Mouse (Mus musculus): ENCODE data around the gene Dnm3. TPM values are rescaled to one million over a fixed set of nuclear protein-coding genes. Genes with fewer than 3 reads are reported as not detected.
"Not testable (repeated sequence)": the region's sequence is repeated elsewhere in the genome, so short reads cannot be mapped to it uniquely, and the experiment has no call there.

The Dnm3 gene
- total RNA-seq, 2 experiments from 2014 or later = 101 to 106 TPM

DNA sequence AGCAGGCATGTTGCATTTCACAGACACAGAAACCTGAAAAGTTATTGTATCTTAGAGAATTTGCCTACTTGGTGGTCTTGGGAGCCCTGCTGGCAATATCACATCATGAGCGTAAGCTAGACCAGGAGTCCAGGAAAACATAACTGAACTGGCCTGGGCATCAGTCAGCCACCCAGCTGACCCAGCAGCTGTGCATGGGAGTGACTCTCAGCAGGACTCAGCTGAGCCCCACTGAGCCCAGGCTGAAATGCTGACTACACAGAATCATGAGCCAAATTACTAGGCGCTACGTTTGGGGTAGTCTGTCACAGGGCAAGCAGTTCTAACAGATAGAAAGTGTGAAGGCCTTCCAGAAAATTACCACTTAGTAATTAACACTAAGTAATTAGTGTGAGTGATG lies 41.2 kb downstream of the Dnm3 start:
- no peak for DNase-seq (ENCODE audit: low spot score in 2 of 2)

DNA sequence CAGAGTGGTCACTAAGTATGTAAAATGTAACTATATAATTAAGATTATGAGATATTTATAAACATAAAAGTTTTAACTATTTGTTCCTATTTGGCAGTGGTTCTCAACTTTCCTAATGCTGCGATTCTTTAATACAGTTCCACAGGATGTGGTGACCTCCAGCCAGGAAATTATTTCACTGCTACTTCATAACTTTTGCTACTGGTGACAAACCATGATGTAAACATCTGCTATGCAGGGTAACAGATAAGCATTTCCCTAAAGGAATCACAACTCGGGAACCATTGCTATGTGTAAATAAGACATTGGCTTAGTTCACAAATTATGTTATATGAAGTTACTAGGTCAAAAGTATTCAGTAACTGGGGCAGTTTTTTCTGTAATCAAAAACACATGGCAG lies 48.9 kb downstream of the Dnm3 start:
- DNase-seq (ENCODE audit: low spot score in 2 of 2) = no peak

DNA sequence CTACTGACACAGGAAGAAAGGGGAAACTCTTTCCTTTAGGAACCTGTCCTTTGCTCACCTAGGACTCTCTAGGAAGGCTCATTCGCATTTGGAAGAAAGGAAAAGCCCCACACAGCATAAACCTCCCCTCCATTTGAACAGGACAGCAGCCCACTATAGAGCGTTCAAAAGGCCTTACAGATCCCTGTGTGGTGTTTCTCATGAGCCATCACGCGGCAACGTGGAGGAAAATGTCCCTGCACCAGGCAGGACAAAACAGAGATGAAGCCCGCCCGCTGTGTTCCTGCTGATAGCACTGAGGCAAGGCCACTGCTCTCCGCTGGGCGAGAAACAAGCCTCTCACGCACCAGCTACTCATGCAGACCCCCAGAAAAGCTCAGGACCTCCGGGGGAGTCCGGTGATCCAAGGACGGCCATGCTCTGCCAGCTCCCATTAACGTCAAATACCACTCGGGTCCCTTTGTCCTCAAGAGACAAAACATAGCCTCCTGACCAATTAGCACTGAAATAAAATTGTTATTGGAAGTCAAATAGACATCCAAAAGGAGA lies 51.8 kb downstream of the Dnm3 start:
- DNase-seq (ENCODE audit: low spot score in 2 of 2) = no peak

DNA sequence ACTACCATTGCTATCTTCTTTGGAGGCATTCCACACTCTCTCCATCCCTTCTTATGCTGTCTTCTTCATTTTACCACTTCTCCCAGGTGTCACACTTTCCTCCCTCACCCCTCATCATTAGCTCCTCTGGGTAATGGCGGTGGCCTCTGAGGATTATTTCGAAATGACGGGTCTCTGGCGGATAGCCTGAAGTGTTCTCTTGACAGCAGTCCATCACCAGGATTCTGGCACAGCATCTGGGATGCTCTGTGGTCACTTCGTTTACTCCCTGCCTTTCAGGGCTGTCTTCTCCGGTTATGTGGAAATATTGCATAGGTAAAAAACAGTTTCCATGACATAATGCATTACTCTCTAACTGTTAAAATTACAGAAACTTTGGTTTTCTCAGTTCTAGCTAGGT lies 55.0 kb downstream of the Dnm3 start:
- no peak for DNase-seq (ENCODE audit: low spot score in 2 of 2)

DNA sequence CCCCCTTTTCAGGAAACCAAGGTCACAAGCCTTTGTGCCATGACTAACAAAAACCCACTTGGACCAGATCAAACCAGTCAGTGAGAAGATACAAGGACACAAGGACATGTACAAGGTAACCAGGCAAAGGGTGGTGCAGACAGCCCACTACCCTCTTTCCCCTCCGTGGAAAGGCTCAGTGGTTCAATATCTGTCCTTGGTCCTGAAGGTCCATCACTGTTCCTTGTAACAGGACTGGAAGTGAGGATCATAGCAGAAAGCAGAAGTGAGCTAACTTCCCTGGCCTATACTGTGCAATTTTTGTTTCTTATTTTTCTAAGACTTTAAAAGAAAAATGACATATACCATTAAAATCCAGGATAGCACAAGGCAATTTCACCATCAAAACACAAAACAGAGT lies 64.0 kb downstream of the Dnm3 start:
- no peak for DNase-seq (ENCODE audit: low spot score in 2 of 2)

DNA sequence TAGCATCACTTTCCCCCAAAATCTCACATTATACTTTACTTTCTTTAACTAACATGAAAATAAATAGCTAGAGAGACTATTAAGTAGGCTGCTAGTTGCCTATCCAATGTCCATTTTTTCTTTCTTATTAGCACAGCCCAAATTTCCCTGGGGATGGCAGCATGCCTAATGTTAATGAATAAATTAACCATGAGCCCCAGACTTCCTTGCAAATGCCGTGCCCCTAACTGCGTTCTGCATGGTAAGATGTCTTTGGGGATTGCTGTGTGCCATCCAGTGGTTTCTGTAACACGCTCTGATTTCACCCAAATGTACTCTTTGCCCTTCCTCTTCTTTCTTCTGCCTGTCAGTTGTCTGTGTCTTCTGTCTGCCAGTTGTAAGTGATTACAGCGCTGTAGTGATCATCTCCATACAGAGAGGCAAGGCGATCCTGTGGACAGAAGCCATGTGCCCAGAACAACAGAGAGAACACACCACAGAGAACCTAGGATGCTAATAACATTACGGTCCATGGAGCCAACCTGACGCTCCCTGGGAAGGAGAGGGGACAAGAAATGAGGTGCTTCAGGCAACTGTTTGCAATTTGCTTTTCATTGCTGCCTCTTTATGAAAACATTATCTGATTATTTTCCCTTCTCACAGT lies 64.9 kb downstream of the Dnm3 start:
- DNase-seq (ENCODE audit: low spot score in 2 of 2) = no peak

DNA sequence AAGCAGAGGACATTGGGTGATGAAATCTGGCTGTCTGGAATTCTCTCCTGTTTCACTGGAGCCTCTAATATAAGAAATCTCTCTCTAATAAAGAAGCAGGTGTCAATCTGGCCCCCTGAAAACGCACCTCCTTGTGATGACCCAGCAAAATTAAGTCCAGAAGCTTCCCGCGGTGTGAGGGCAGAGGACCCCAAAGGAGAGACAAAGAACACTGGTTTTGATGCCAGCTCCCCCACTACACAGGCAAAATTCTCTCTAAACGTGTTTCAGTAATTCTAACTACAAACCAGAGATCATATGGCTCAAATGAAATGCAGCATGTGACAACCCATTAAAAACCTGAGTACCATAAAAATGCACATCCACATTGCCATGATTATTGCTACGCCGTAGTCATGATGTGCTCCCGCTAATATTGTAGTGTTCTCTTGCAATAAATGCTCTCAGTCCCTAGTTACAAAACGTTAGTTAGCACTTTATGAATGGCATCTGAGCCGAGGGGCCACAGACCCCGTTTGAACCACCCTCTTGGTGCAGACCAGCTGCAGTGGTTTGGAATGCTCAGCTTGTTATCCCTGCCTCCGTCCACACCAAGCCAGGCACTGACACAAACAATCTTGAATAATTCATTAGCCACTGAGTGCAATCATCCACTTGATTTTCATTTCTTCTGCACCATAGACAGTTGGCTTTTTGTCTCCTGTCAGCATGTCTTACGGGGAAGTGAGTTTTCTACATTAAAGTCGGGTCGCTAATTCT lies 67.4 kb downstream of the Dnm3 start:
- no peak for DNase-seq (ENCODE audit: low spot score in 2 of 2)

DNA sequence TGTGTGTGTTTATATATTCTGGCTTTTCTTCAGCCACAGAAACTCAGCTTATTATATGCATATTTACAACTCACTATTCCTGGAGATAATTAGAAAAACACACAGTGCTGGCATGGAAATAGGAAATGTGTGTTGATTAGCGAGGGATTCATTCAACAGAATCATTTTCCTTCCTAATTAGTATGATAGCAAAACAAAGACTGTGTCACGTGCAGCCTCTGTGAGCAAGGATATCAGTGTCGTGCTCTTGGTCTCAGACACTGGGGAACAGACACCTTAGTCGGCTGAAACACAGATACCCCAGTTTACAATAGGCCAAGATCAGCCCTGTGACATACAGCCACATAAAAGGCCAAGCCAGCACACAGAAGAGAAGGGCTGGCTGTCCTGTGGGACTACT lies 83.3 kb downstream of the Dnm3 start:
- DNase-seq (ENCODE audit: low spot score in 2 of 2) = no peak

DNA sequence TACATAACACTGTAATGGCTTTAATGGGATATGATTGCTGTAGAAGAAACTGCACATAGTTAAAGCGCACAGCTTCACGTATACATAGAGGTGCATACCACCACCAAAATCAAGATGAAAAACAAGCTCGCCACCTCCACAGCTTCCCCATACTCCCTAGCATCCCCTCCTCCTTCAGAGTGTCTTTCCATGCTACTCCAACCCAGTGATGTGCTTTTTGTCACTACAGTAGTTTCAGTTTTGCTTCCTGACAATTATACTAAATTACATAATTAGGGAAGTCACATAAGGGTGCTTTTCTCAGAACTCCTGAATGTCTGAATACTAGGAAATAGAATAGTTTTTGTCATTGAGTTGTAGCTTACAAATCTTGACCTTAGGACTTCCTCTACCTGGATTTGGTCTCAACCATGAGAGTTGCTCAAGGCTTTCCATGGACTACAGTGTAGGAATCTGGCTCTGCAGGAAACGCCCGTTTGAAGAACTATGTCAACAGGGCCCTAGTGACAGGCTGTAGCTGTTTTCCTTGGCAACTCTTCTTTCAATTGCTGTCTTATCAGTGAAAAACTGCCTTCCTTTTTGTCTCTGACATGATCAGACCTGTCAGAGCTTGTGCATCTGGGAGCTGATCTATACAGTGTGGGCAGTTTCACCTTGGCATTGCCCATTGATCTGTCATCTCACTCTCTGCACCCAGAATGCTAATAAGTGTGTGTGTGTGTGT lies 89.2 kb downstream of the Dnm3 start:
- no peak for DNase-seq (ENCODE audit: low spot score in 2 of 2)

DNA sequence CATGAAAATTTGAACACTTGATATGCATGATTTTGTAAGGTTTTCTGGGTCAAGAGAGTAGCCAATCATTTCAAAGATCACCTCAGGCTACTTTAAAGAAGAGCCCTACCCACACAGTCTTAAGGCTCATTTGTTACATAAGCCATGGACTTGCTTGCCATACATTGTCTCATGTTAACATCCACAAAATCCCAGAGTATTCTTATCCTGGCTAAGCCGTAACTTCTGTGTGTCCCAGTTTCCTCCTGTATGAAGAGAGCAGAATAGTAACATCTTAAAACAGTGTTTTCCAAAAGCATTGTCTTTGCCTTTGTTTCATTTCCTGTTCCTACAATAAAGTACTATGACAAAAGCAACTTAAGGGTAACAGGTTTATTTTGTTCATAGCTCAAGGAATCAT lies 104.8 kb downstream of the Dnm3 start:
- DNase-seq (ENCODE audit: low spot score in 2 of 2) = not testable (repeated sequence)

DNA sequence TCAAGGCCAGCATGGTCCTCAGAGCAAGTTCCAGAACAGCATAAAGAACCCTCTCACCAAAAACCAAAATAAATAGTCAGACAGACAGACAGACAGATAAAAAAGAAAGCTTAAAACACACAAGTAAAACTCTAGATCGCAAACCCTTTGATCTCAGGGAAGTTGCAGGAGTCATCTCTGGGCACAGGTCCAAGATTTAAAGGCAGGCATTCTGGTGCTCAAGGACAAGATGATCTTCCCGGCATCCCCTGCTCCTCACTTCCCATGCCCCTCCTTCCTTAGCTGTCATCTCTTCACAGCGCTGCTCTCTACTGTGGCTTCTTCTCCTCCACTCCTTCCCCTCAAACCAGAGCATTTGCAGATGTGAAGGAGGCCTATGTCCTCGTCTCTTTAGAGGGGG lies 108.1 kb downstream of the Dnm3 start:
- no peak for DNase-seq (ENCODE audit: low spot score in 2 of 2)

DNA sequence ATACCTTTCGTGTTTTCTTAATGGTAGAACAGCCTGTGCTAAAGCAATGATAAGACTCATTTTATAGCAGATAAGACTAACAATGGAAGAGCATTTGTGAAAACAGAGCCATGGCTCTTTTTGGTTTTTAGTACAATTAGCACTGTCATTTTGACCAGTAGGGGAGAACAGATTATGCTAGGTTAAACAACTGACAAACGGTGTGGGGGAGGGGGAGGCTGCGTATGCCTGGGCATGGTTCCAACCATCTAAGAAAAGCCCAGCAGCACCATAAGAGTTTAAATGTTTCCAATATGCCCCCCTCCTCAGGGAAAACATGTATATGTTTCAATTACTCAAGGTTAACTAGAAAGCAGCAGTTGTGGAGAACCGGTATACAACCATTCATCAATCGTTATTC lies 115.9 kb downstream of the Dnm3 start:
- no peak for DNase-seq (ENCODE audit: low spot score in 2 of 2)

DNA sequence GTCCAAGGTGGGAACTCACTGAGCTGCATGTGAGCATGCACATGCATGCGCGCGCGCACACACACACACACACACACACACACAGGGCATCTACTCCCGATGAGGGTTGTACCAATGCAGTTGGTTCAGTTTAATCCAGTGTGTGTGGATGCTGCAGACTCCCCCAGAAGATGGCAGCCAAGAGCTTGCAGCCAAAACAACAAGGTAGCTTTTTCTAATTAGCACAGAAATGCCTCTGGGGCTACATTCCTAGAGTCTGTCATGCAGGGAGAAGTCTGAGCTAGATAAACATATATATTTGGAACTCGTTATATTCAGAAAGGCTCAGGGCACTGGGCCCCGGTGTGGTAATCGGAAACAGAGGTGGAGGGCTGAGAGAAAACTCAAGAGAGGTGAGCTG lies 118.6 kb downstream of the Dnm3 start:
- peak; percentile 69 to 72 for DNase-seq (ENCODE audit: low spot score in 2 of 2)

DNA sequence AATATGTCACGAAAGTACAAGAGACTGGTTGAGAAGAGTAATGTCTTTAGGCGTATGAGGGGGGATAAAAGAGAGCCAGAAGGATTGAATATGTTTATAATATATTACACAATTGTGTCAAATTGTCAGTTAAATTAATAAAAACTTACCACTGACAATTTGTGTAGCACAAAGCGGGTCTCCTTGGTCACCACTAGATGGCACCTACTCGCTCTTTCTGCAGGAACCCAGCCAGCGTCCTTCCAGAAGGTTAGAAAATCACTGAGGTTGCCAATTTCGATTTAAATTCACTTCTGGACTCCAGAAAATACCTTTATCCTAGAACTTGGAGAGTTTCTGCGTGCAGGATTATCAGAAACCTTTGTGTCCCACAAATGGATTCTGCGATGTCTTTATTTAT lies 119.8 kb downstream of the Dnm3 start:
- no peak for DNase-seq (ENCODE audit: low spot score in 2 of 2)

DNA sequence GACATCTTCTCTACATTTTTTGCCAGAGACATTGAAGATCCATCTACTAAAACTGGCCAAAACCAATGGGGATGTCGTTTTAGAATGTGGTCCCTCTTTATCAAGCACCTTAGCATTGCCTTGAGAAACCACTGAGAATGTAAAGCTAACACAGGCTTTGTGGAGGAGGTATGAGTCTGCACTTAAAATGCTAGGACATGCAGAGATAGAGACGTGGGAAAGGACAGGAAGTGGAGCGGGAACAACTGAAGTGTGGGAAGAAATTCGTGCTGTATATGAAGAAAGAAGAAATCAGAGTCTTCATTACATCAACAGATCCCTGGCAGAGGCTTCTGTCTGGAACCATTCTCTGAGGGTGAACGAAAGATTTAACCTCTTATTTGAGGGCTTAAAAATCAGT lies 121.4 kb downstream of the Dnm3 start:
- DNase-seq (ENCODE audit: low spot score in 2 of 2) = no peak

DNA sequence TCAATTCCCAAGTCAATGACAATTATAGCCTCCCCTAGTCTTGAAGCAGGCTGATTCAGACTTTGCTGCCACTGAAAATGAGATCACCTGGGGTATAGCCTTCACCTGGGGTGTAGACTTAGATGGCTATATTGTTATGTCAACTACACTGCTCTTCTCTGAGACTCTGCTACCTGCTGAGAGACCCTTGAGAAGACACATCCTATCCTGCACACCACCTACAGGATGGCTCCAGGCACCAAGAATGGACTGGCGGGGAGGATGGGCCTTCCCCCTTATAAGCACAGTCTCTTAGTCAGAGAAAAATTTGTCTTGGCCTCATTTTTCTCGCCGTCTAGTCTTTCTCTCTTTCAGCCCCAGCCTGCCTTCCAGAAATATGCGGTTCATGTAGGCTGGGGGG lies 123.1 kb downstream of the Dnm3 start:
- DNase-seq (ENCODE audit: low spot score in 2 of 2) = no peak

DNA sequence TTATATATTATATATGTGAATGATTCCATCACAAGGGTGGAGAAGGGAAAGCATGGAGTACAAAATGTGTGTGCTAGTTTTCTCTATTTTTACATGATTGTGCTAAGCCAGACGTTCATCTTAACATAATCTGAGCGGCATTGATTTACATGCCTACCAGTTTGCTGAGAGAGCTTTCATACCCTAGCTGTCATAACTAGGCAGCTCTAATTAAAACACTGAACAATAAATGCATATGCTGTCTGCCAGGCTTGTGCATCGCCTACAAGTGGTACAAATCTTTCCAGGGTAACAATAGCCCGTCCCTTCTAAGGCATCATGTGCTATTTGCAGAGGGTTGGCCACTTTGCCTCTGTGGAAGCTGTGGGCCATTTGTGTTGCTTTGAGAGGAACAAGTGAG lies 124.0 kb downstream of the Dnm3 start:
- no peak for DNase-seq (ENCODE audit: low spot score in 2 of 2)

DNA sequence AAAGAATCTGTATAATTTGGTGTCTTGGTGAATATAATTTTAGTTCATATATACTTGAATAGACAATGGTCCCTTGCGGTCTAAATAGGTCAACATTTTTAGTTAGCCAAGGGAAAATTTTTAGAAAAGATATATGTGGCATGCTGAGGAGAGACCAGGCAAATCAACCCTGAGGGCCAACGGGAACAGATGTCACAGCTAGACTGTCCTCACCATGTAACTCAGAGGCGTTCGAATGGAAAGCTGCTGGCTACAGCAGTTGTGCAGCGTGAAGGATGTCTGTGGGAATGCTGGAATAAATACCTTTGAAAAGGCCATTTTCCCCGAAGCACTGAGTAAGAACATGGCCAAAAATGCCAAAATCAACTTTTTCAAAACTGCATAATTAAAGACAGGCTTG lies 128.5 kb downstream of the Dnm3 start:
- no peak for DNase-seq (ENCODE audit: low spot score in 2 of 2)

DNA sequence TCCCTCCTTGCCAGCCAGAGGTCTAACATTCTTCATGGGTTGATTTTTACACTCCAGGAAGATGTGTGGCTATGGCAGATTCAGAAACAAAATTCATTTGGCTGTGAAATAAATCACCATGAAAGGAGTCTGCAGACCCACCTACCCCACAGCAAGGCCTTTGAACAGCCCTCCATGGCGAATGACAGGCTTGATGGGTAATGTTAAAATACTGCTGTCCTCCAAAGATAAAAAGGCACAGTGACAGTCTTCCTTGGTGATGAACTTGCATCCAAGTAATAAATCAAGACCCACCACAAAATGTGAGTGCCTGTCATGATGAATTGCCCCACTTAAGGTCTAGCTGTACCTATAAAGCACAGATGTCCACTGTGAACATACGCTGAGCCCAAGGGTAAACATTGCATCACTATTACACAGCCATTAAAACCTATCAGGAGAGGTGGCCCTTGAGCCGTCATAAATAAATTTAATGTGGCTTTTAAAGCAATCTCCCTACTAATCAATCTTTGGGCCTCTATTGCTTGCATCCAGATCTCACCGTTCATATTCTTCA lies 131.3 kb downstream of the Dnm3 start:
- DNase-seq (ENCODE audit: low spot score in 2 of 2) = no peak

DNA sequence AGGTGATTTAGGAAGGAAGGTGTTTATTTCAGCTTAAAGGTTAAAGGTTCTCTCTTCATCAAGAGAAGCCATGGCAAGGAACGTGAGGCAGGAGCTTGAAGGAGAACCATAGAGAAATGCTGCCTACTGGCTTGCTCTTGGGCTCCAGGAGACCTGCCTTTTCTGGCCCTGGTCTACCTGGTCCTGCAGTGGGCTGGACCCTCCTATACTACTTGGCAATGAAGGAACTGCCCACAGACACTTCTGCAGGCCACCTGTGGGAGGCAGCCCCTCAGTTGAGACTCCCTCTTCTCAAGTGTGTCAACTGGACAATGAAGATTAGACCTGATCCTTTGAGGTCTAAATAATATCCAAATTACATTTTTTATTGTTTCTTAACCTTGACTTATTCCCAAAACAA lies 140.7 kb downstream of the Dnm3 start:
- DNase-seq (ENCODE audit: low spot score in 2 of 2) = no peak

DNA sequence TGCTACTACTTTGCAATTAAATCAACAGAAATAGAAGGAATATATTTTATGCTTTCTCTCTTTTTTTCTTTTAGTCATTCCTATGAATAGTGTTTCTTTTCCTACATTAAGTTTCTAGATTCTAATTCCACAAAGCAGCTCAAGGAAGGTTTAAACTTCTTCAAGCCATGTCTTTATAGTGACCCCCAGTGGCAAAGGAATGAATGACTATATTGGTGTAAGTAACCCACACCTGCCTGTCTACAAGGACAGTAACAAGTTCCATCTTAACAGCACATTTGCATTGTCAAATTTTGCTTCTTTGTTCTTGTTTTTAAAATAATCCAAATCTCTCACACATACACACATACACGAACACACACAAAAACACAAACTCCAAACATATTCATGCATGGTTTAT lies 141.2 kb downstream of the Dnm3 start:
- peak in 1 of 2 experiments; percentile 34 for DNase-seq (ENCODE audit: low spot score in 2 of 2)

DNA sequence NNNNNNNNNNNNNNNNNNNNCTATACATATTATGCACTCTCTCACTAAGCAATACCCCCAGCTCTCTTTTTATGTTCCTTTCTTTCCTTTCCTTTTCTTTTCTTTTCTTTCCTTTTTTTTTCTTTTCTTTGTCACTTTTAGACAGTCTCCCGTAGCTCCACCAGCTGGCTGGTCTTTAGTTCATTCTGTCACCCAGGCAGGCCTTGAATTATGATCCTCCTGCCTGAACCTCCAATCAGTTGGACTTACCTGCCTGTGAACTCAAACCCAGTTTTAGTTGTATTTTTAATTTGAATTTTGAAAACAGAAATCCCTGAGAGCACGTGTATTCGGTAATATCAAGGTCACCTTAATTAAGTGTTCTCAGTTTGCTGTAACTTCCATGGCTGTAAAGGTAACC lies 141.6 kb downstream of the Dnm3 start:
- no peak for DNase-seq (ENCODE audit: low spot score in 2 of 2)

Data from left cerebral cortex, adult 18-20 months (tissue).